Mouse (Mus musculus): ENCODE measurements around the gene Chuk. TPM values are rescaled to one million over a fixed set of nuclear protein-coding genes. Genes with fewer than 3 reads are reported as not detected.
"Not testable (repeated sequence)": the region's sequence is repeated elsewhere in the genome, so short reads cannot be mapped to it uniquely, and the experiment has no call there.

The Chuk gene
- 53.4 and 70.8 TPM in 2 replicates for polyA plus RNA-seq (2012; rRNA removed)

GRCm38 (mm10) chr19:44106831-44107660 lies at the start of gene Chuk:
Gene Chuk (minus strand): TSS chr19:44107480.
- peak; percentile 93 for DNase-seq (ENCODE audit: low spot score)

GRCm38 (mm10) chr19:44157005-44157404 lies 49.7 kb upstream of the Chuk start:
- no peak for DNase-seq (ENCODE audit: low spot score)

DNA sequence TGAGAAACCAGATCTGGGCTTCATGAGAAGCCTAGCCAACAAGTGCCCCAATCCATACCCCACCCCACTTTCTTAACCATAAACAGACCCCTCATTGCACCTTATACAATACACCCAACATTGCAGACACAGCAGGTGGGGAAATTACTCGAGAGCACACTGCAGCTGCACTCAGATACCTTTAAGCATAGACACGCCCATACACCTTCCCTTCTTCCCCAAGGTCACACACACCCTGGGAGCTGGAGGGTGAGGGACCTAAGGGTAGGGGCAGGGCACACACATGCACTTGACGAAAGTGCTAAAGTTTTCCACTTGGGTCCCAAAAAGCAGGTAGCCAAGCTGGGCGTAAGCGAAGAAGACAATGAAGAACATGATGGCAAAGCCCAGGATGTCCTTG lies 46.5 kb upstream of the Chuk start:
- DNase-seq (ENCODE audit: low spot score): no peak

- no peak for DNase-seq (ENCODE audit: low spot score)
Measured at GRCm38 (mm10) chr19:44148991-44149390, 41.7 kb upstream of the Chuk start.

- DNase-seq (ENCODE audit: low spot score): no peak
Measured at GRCm38 (mm10) chr19:44148345-44148744, 41.1 kb upstream of the Chuk start.

GRCm38 (mm10) chr19:44146951-44147350 lies 39.7 kb upstream of the Chuk start:
- no peak for DNase-seq (ENCODE audit: low spot score)

DNA sequence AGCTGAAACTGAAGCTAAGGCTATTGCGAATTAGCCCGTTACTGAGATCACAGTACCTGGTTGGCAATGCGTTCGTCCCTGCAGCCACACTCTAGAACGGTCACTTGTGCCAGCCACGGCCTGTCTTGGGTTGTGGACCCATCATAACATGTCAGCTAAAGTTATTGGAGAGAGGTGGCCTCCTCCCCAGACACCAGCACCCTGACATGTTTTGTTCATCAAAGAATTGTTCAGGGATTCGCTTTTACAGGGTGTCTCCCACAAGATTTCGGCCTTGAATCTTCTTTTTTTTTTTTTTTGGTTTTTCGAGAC lies 39.2 kb upstream of the Chuk start:
- DNase-seq (ENCODE audit: low spot score): no peak

- DNase-seq (ENCODE audit: low spot score): peak; percentile 76
Measured at GRCm38 (mm10) chr19:44145702-44146567, 38.7 kb upstream of the Chuk start, which contains the start of gene Bloc1s2. Gene Bloc1s2 (minus strand): TSS chr19:44146446.

DNA sequence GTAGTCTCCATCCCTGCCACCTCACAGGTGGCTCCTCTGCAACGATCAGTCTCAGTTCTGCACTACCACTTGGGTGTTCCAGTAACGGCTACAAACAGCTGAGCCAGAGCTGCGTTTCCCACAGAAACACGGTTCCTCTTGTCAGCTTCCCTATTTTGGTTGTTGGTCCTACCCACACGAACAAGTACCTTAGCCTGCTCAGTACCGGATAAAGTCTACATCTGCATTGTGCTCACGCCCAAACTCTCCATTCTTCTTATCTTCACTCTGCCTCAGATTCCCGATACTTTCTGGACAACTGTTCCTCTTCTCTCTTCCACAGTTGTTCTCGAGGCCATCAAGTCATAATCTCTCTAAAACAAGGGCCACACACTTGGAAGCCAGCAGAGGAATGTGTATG lies 37.1 kb upstream of the Chuk start:
- no peak for DNase-seq (ENCODE audit: low spot score)

- no peak for DNase-seq (ENCODE audit: low spot score)
Measured at GRCm38 (mm10) chr19:44135960-44136485, 28.7 kb upstream of the Chuk start.

DNA sequence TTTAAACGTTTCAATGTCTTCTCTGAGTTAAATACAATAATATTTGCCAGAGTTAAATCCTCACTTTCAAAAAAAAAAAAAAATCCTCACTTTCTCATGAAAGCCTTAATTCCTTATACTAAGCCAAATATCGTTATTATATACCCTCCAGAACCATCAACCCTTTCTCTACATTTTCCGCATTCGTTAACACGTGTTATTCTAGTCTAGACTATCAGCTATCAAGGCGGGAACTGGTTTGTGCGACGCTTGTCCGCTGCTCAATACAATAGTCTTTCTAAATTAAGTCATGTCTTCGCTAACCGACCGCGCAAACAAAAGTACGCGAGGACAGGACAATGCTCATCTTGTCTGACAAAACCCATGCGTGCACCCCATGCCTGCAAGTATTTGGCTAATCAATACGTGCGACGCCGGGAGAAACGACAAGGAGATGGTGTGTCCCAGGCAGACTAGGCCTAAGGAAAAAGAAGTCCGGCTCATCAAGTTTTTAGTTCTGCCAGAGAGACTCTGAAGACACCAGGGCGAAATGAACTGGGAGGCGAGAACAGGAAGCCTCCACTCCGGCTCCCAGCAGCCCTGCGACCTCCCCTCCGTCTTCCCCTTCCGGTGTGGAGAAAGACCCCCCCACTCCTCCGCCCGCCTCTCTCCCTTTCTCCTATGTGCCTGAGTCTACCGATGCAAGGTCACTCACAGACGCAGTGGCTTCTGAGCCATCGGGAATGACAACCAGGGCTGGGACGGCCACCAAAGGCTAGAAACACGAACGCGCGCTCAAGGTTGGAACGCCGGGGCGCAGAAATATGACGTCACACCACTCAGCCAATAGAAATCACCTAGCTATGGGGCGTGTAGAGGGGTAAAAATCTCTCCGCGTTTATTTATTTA lies 28.0 kb upstream of the Chuk start, which contains the start of gene Cwf19l1:
TSS of gene Cwf19l1 (minus strand) at position 805 of the 888 bp plus-strand sequence.
- DNase-seq (ENCODE audit: low spot score): peak; percentile 72

- no peak for DNase-seq (ENCODE audit: low spot score)
Measured at GRCm38 (mm10) chr19:44132917-44133316, 25.6 kb upstream of the Chuk start.

GRCm38 (mm10) chr19:44128560-44128959 lies 21.3 kb upstream of the Chuk start:
- DNase-seq (ENCODE audit: low spot score): no peak

DNA sequence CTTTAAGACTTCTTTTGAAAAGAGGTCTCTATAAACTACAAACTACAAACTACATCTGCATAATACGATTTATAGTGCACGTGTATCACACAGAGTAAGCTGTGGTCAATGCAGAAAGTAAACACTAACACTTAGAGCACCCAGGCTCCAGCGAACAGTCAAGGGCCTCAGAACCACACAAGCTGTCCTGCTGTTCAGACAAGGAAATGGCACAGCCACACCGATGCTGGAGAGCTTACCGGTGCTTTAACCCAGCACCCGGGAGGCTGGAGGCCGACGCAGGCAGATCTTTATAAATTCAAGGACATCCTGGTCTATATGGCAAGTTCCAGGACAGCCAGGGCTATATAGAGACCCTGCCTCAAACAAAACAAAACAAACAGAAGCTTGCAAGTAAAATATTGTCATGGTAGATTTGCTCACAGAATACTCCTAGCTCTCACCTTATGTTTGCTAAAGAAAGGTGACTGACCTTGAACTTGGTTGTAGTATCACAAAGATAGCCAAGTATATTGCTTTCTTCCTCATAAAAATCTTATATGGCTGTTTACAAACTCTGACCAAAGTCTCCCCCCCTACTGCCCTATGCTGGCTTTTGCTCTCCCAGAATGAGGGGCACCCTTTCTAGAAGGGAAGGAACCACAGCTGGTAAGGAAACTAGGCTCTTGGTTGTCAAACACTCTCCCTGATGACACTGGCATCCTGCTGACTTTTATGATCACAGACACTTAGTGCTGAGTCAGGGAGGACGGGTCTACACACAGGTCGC lies 20.6 kb upstream of the Chuk start:
- DNase-seq (ENCODE audit: low spot score): no peak

GRCm38 (mm10) chr19:44121137-44121536 lies 13.9 kb upstream of the Chuk start:
- no peak for DNase-seq (ENCODE audit: low spot score)

DNA sequence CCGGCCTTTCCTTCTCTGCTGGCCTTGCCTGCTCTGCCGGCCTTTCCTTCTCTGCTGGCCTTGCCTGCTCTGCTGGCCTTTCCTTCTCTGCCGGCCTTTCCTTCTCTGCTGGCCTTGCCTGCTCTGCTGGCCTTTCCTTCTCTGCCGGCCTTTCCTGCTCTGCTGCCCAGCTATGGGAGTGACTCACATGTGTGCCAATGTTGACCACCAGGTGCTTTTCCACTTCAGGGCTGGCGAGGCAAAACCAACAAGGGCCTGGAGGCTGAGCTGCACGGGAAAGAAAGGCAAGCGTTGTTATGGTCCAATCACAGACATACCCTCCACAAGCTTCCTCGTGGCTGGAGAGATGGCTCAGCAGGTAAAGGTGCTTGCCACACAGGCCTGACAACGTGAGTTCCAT lies 13.4 kb upstream of the Chuk start:
- DNase-seq (ENCODE audit: low spot score): not testable (repeated sequence)

GRCm38 (mm10) chr19:44117793-44118192 lies 10.5 kb upstream of the Chuk start:
- DNase-seq (ENCODE audit: low spot score): no peak

GRCm38 (mm10) chr19:44111706-44112105 lies 4.4 kb upstream of the Chuk start:
- no peak for DNase-seq (ENCODE audit: low spot score)

DNA sequence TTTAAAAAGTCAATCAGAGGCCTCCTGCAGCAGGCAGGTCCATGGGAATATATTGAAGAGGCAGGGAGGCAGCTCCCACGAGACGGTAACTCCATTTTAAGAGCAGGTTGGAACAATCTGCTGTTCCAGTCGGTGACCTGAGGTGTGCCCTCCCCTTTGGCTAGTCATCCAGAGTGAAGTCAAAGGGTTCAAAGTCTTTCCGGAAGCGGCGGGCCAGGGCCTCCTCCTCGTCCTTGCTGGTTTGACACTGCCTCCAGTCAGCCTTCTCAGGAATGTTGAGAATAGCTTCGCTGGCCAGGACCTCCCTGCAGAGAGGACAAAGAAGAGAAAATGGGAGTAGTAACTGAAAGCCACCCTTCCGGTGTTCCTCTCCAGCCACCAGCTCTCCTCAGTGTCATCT lies 3.1 kb upstream of the Chuk start:
- no peak for DNase-seq (ENCODE audit: low spot score)

- no peak for DNase-seq (ENCODE audit: low spot score)
Measured at GRCm38 (mm10) chr19:44108996-44109395, 1.7 kb upstream of the Chuk start.

Data from urinary bladder, adult 2 months (tissue).